Mouse (Mus musculus) testis, postnatal 14 days (tissue): ENCODE results near the gene Ccdc33.

ENCODE experiments used
- DNase-seq: peaks from one replicate; pipeline ENCODE4 v3.0.0; 2021; ENCODE audit warnings: low spot score

The Ccdc33 gene

GRCm38 (mm10) chr9:58129508-58129907 is 10.9 kb upstream of the Ccdc33 start:
- no peak for DNase-seq

- no peak for DNase-seq
Measured at GRCm38 (mm10) chr9:58128926-58129413, 10.3 kb upstream of the Ccdc33 start.

- DNase-seq: no peak
Measured at GRCm38 (mm10) chr9:58125811-58126210, 7.2 kb upstream of the Ccdc33 start.

DNA sequence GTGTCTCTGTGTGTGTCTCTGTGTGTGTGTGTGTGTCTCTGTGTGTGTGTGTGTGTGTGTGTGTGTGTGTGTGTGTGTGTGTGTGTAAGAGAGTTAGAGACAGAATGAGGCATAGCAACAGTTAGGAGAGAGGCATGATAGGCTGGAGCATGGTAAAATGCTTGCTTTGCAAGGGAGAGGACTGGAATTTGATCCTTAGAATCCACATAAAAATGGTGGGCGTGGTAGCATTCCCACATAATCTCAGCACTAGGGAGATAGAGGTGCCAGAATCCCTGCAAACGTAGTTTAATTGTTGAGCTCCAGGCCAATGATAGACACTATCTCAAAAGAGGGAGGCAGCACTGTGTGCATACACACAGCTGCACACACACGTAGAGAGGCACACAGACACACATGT is 6.5 kb upstream of the Ccdc33 start:
- no peak for DNase-seq

- DNase-seq: no peak
Measured at GRCm38 (mm10) chr9:58116024-58116651, 2.5 kb downstream of the Ccdc33 start.

DNA sequence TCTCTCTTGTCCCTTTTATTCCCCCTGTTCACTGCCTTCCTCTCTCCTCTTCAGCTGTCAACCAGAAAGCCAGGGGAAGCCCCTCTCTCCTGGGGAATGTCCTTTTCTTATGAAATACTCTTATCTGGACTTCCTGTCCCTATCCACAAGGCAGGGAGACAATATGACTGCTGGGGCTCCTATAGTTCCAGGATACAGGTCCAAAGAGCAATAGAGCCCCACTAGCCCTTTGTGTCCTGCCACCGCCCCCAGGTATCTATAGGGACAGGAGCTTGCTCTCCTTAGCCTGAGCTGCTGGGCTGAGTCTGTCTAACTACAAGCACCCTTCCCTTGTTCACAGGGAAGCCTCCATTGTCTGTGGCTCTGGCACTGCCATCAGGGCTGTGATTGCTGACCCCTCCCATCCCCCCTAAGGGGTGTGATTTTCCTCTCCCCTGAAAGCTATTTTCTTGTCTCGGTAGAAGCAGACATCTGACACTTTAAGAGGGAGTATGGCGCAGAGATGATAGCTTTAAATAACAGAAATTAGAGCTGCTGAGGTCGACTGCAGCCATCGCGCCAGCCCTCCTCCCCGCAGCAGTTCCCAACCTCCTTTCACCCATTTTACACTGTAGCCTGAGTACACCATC is 3.2 kb downstream of the Ccdc33 start:
- DNase-seq: no peak

GRCm38 (mm10) chr9:58114019-58114418 is 4.6 kb downstream of the Ccdc33 start:
- DNase-seq: no peak

GRCm38 (mm10) chr9:58113279-58113884 is 5.2 kb downstream of the Ccdc33 start:
- no peak for DNase-seq

DNA sequence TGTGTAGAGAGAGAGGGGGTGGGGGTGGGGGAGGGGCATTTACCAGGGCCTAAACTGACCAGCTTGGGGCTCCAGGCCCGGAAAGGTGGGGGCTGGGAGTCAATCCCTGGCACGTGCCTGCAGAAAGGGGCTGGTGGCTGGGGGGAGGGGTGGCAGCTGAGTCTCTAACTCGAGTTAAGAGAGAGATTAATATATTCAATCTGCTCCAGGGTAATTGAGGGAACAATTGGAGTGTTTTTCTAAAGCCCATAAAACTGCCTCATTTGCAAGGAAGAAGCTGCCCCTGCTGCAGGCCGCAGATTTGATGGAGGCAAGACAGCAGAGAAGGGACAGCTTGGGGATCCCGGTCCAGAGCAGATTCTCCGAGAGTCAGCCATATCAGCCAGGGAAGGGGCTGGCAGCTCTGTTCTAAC is 5.8 kb downstream of the Ccdc33 start:
- DNase-seq: no peak

- no peak for DNase-seq
Measured at GRCm38 (mm10) chr9:58112321-58112751, 6.3 kb downstream of the Ccdc33 start.

DNA sequence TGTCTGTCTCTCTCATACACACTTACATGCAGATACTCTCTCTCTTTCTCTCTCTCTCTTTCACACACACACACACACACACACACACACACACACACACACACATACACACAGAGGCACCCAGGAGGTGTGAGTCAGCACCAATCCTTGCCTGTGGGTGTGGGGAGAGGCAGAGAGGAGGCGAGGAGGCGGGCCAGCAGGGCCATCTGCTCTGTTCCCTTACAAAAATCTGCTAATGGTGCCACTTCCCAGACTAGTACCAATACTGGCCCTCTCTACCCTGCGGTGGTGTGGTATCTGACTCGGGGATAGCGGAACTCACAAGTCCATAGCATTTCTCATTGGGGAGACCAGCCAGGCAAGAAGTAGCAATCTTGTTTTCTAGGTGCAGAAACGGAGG is 7.2 kb downstream of the Ccdc33 start:
- DNase-seq: no peak

- no peak for DNase-seq
Measured at GRCm38 (mm10) chr9:58110787-58111186, 7.8 kb downstream of the Ccdc33 start.

GRCm38 (mm10) chr9:58107494-58107893 is 11.1 kb downstream of the Ccdc33 start:
- DNase-seq: no peak

GRCm38 (mm10) chr9:58105595-58106169 is 12.9 kb downstream of the Ccdc33 start:
- no peak for DNase-seq

GRCm38 (mm10) chr9:58103647-58104046 is 15.0 kb downstream of the Ccdc33 start:
- no peak for DNase-seq

- no peak for DNase-seq
Measured at GRCm38 (mm10) chr9:58102013-58102412, 16.6 kb downstream of the Ccdc33 start.

- DNase-seq: no peak
Measured at GRCm38 (mm10) chr9:58099836-58100565, 18.6 kb downstream of the Ccdc33 start.

GRCm38 (mm10) chr9:58096629-58097301 is 21.9 kb downstream of the Ccdc33 start:
- no peak for DNase-seq

GRCm38 (mm10) chr9:58095977-58096376 is 22.6 kb downstream of the Ccdc33 start:
- DNase-seq: no peak

DNA sequence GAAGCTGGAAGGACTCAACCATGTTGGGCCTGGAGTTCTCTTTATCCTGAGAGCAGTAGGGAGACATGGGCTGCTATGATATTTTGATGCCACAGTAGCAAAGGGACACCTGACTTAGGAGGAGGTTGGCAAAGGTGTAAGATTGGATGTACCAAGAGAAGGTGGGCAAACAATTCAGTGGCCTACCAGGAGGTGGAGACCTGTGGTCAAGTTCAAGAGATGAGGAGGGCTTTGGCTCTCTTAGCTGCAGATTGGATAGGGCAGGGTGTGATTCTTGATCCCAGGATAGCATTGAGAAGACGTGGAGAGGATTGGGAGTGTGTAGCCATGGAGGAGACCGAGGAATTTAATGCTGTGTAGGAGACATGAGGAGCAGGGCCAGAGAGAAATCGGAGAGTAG is 24.8 kb downstream of the Ccdc33 start:
- DNase-seq: no peak

GRCm38 (mm10) chr9:58092581-58093269 is 25.9 kb downstream of the Ccdc33 start:
- DNase-seq: peak; percentile 32
